Mouse (Mus musculus) heart, embryonic 14.5 days (tissue): ENCODE results near the gene Trcg1. TPM values are rescaled to one million over a fixed set of nuclear protein-coding genes. Genes with fewer than 3 reads are reported as not detected.

Experiments used
- ATAC-seq: fragments of 200-750 bp; cut with Nextera tagmentation; 2 replicates; pipeline ENCODE4 v1.8.0; 2017; ENCODE audit warnings: low read depth, moderate TSS enrichment; ENCODE audit not compliant: insufficient number of reproducible peaks, insufficient read depth, low FRiP score
- H3K27ac ChIP-seq, 2 experiments: fragments of 200-500 bp in 1 of 2; fragments of 300-500 bp in 1 of 2; sonication (generic) in 1 of 2; replicated peaks in 1 of 2; 2 replicates each; pipeline ENCODE4 v1.5.1; 2012 to 2014; ENCODE audit warnings: low read depth in 2 of 2, low read length in 2 of 2, control low read depth in 1 of 2, mild to moderate bottlenecking in 1 of 2, mixed read lengths in 1 of 2; ENCODE audit not compliant: control insufficient read depth in 1 of 2, insufficient read depth in 1 of 2
- H3K27me3 ChIP-seq: fragments of 300-500 bp; sonication (generic); 2 replicates; pipeline ENCODE4 v1.6.1; 2014; ENCODE audit warnings: mild to moderate bottlenecking, low read length, control low read depth; ENCODE audit not compliant: control insufficient read depth, insufficient read depth
- H3K36me3 ChIP-seq: fragments of 300-500 bp; sonication (generic); 2 replicates; pipeline ENCODE4 v1.6.1; 2014; ENCODE audit warnings: mild to moderate bottlenecking, control low read depth, low read length, mixed read lengths; ENCODE audit not compliant: control insufficient read depth, insufficient read depth
- H3K4me1 ChIP-seq, 2 experiments: fragments of 200-500 bp in 1 of 2; fragments of 300-500 bp in 1 of 2; sonication (generic) in 1 of 2; 2 replicates each; pipeline ENCODE4 v1.6.1; 2012 to 2014; ENCODE audit warnings: low read length in 2 of 2, control low read depth in 1 of 2, mixed read lengths in 1 of 2; ENCODE audit not compliant: control insufficient read depth in 2 of 2, insufficient read depth in 2 of 2
- H3K4me2 ChIP-seq: fragments of 300-500 bp; sonication (generic); 2 replicates; pipeline ENCODE4 v1.6.1; 2014; ENCODE audit warnings: mild to moderate bottlenecking, low read length
- H3K4me3 ChIP-seq, 2 experiments: fragments of 200-500 bp in 1 of 2; fragments of 300-500 bp in 1 of 2; sonication (generic) in 1 of 2; 2 replicates each; pipeline ENCODE4 v1.5.1; 2012 to 2014; ENCODE audit warnings: low read length in 2 of 2, mild to moderate bottlenecking in 2 of 2, control low read depth in 1 of 2, low read depth in 1 of 2, moderate library complexity in 1 of 2; ENCODE audit not compliant: control insufficient read depth in 1 of 2, insufficient read depth in 1 of 2
- H3K9ac ChIP-seq: fragments of 300-500 bp; sonication (generic); 2 replicates; pipeline ENCODE4 v1.6.1; 2014; ENCODE audit warnings: mild to moderate bottlenecking, low read length
- H3K9me3 ChIP-seq: fragments of 300-500 bp; sonication (generic); 2 replicates; pipeline ENCODE4 v1.6.1; 2016; ENCODE audit warnings: low read length, control low read depth; ENCODE audit not compliant: control insufficient read depth
- WGBS: fragments of 180-500 bp; shearing (Covaris S2); extraction: QIAGEN DNeasy Blood & Tissue Kit; methylation state at CpG from one replicate; pipeline ENCODE4 v1.1.7; 2014; 5-methylcytosine and 5-hydroxymethylcytosine counted together
- polyA plus RNA-seq: library from polyadenylated mRNA; unstranded; fragments of >200 nt; fragmentation: Nextera tagmentation; extraction: Ambion mirVana; gene quantifications from 2 replicates; pipeline ENCODE4 v1.2.1, GENCODE M21; 2014

Trcg1 gene
- polyA plus RNA-seq, 1 experiment from 2014 or later = not detected

- peaks cover 4 to 11% of the 10 kb centered on the region in 2 experiments for H3K4me1 ChIP-seq
- no peak overlapping the region for H3K27ac ChIP-seq
- WGBS = 48% methylated on average over 8 of the region's 8 CpGs
Measured at GRCm38 (mm10) chr9:57272902-57273804, 36.8 kb downstream of the Trcg1 start.

GRCm38 (mm10) chr9:57273805-57274494 is 37.6 kb downstream of the Trcg1 start:
- Histone ChIP-seq H3K27ac (no peak overlapping the region), H3K4me2 (no peak overlapping the region), H3K9me3 (no peaks in the 10 kb centered on the region), H3K27me3 (no peaks in the 10 kb centered on the region), H3K4me1 (peaks cover 8 to 10% of the 10 kb centered on the region in 2 experiments), H3K36me3 (no peaks in the 10 kb centered on the region), H3K4me3 (no peak overlapping the region), H3K9ac (no peak overlapping the region)
- WGBS = 43% methylated on average over 6 of the region's 6 CpGs
- ATAC-seq = no peak

More at GRCm38 (mm10) chr9:57272902-57273804, 36.8 kb downstream of the Trcg1 start:
- H3K4me2 ChIP-seq = no peak overlapping the region
- no peak overlapping the region for H3K4me3 ChIP-seq
- no peaks in the 10 kb centered on the region for H3K36me3 ChIP-seq
- H3K27me3 ChIP-seq = no peaks in the 10 kb centered on the region
- ATAC-seq = no peak
- H3K9me3 ChIP-seq = no peaks in the 10 kb centered on the region
- no peak overlapping the region for H3K9ac ChIP-seq

- Histone ChIP-seq H3K9ac (no peak overlapping the region), H3K4me2 (no peak overlapping the region), H3K9me3 (no peaks in the 10 kb centered on the region), H3K27ac (no peak overlapping the region), H3K27me3 (no peaks in the 10 kb centered on the region), H3K4me1 (peaks cover 8 to 14% of the 10 kb centered on the region in 2 experiments), H3K4me3 (no peak overlapping the region), H3K36me3 (no peaks in the 10 kb centered on the region)
- no peak for ATAC-seq
Measured at GRCm38 (mm10) chr9:57276311-57276710, 40.0 kb downstream of the Trcg1 start.

GRCm38 (mm10) chr9:57278268-57278667 is 41.9 kb downstream of the Trcg1 start:
- no peak for ATAC-seq
- 39% methylated on average over 4 of the region's 4 CpGs for WGBS
- Histone ChIP-seq H3K27ac (0 out of 4 replicates have a peak overlapping the region, but pooled peaks of 1 of the 2 experiments have one; percentile 8), H3K36me3 (no peaks in the 10 kb centered on the region), H3K9me3 (no peaks in the 10 kb centered on the region), H3K9ac (no peak overlapping the region), H3K4me2 (no peak overlapping the region), H3K27me3 (no peaks in the 10 kb centered on the region), H3K4me1 (peaks cover 12 to 16% of the 10 kb centered on the region in 2 experiments), H3K4me3 (no peak overlapping the region)

- WGBS = 56% methylated on average over 4 of the region's 4 CpGs
- ATAC-seq = no peak
- H3K27me3 ChIP-seq = no peaks in the 10 kb centered on the region
- no peak overlapping the region for H3K27ac ChIP-seq
- no peak overlapping the region for H3K9ac ChIP-seq
- no peak overlapping the region for H3K4me3 ChIP-seq
- no peak overlapping the region for H3K4me2 ChIP-seq
- H3K4me1 ChIP-seq = peaks cover 12 to 16% of the 10 kb centered on the region in 2 experiments
- no peaks in the 10 kb centered on the region for H3K9me3 ChIP-seq
- H3K36me3 ChIP-seq = no peaks in the 10 kb centered on the region
Measured at GRCm38 (mm10) chr9:57279441-57279840, 43.1 kb downstream of the Trcg1 start.

- Histone ChIP-seq H3K4me3 (peak overlapping the region; percentile 11 to 24; a peak in 1 of 4 replicates), H3K4me2 (peak overlapping the region; percentile 64), H3K27ac (no peak overlapping the region), H3K9ac (peak overlapping the region; percentile 62), H3K9me3 (no peaks in the 10 kb centered on the region), H3K36me3 (no peaks in the 10 kb centered on the region), H3K4me1 (peaks cover 12 to 16% of the 10 kb centered on the region in 2 experiments), H3K27me3 (no peaks in the 10 kb centered on the region)
- ATAC-seq = no peak
- 10% methylated on average over 20 of the region's 20 CpGs for WGBS
Measured at GRCm38 (mm10) chr9:57281549-57281948, 45.2 kb downstream of the Trcg1 start.

GRCm38 (mm10) chr9:57282686-57283085 is 46.3 kb downstream of the Trcg1 start:
- peaks cover 12 to 13% of the 10 kb centered on the region in 2 experiments for H3K4me1 ChIP-seq
- H3K9me3 ChIP-seq = no peaks in the 10 kb centered on the region
- H3K27me3 ChIP-seq = no peaks in the 10 kb centered on the region
- no peak overlapping the region for H3K9ac ChIP-seq
- H3K4me3 ChIP-seq = no peak overlapping the region
- H3K36me3 ChIP-seq = no peaks in the 10 kb centered on the region
- H3K4me2 ChIP-seq = no peak overlapping the region
- 55% methylated on average over 3 of the region's 3 CpGs for WGBS
- ATAC-seq = no peak
- H3K27ac ChIP-seq = no peak overlapping the region
